Mouse (Mus musculus): ENCODE data around the gene Csn2. TPM values are rescaled to one million over a fixed set of nuclear protein-coding genes. Genes with fewer than 3 reads are reported as not detected.

Gene Csn2
- polyA plus RNA-seq (2015; fragmentation: Nextera tagmentation; extraction: Ambion mirVana), result 2.4 and 8.2 TPM in 2 replicates

DNA sequence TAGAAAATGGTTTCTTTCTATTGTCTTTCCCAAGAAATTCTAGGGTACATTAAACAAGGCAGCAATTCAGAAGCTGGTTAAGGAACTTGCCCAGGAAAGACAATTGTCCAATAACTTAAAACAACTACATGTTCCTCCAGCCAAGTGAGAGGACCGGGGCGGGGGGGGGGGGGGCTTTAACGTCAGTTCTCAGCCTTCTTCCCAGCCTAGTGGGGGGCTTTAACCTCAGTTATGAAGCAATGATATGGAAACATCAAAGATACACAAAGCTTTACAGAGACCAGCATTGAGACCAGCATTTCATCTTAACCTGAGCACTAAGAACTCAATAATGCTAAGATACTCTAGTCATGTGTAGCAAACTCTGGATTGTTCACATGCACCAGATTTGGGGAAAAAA is at the start of gene Csn2:
TSS of gene Csn2 (minus strand) at position 101 of the 400 bp plus-strand sequence.
- no peaks in the 10 kb centered on the region for H3K4me1 ChIP-seq (replicated peaks; ENCODE audit: control insufficient read depth, insufficient read depth, low read length)
- WGBS, result 77% methylated on average over 3 of the region's 3 CpGs
- no peak for ATAC-seq
- no peak within 1 kb of the TSS for H3K4me2 ChIP-seq (replicated peaks; ENCODE audit: low read depth)
- no peaks in the 10 kb centered on the region for H3K9me3 ChIP-seq (ENCODE audit: control insufficient read depth)
- H3K27ac ChIP-seq (ENCODE audit: low read depth, low read length), result no peak within 1 kb of the TSS
- H3K4me3 ChIP-seq (ENCODE audit: low read depth, low read length), result no peak within 1 kb of the TSS
- no peak within 1 kb of the TSS for H3K9ac ChIP-seq (ENCODE audit: low read depth, low read length)
- H3K36me3 ChIP-seq (ENCODE audit: control insufficient read depth, insufficient read depth), result no peaks in the 10 kb centered on the region
- TF ChIP-seq CTCF (IDR thresholded peaks at IDR 0.05; ENCODE audit: low read depth), result no peak
- H3K27me3 ChIP-seq (replicated peaks; ENCODE audit: control insufficient read depth, insufficient read depth, low read length), result no peaks in the 10 kb centered on the region

DNA sequence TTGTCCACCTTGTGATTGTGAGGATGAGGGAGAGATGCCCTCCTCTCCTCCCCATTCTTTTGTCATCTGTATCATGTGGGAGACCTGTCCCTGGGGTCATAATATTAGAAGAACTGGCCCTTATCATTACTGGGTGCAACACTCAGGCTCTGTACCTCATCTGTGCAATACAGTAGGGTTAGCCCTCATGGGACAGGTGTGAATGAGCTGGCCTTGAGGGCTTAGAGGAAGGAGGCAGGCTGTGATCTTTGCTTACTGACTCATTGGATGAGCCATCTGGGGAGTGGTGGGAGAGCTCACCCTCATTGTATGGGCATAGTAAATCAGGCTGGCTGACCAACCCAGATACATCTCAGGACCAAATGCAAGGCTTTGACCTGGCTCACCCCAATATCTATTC is 35.4 kb upstream of the Csn2 start:
- Histone ChIP-seq H3K36me3 (ENCODE audit: control insufficient read depth, insufficient read depth) (no peaks in the 10 kb centered on the region), H3K9ac (ENCODE audit: low read depth, low read length) (no peak overlapping the region), H3K27ac (ENCODE audit: low read depth, low read length) (no peak overlapping the region), H3K4me3 (ENCODE audit: low read depth, low read length) (no peak overlapping the region), H3K4me1 (replicated peaks; ENCODE audit: control insufficient read depth, insufficient read depth, low read length) (no peaks in the 10 kb centered on the region), H3K9me3 (ENCODE audit: control insufficient read depth) (no peaks in the 10 kb centered on the region), H3K4me2 (replicated peaks; ENCODE audit: low read depth) (no peak overlapping the region), H3K27me3 (replicated peaks; ENCODE audit: control insufficient read depth, insufficient read depth, low read length) (no peaks in the 10 kb centered on the region)
- TF ChIP-seq CTCF (IDR thresholded peaks at IDR 0.05; ENCODE audit: low read depth), result no peak
- no peak for ATAC-seq

DNA sequence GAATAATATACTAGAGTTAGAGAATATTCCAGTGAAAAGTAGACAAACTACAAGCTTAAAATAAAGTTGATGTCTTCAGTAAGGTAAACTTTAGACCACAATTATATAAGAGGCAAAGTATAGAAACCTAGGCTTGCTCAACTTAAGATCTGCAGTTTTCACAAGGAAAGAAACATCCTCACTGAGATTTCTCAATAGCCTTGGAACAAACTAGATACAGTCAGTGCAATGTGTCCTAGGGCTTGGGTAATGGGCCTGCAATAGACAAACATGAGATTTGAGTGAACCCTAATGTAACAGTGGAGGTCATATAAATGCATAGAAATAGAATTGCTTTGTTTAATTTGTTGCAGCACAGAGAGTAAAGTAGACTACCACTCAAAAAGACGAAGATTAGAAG is 6.5 kb upstream of the Csn2 start:
- no peaks in the 10 kb centered on the region for H3K27me3 ChIP-seq (replicated peaks; ENCODE audit: control insufficient read depth, insufficient read depth, low read length)
- no peak for TF ChIP-seq CTCF (IDR thresholded peaks at IDR 0.05; ENCODE audit: low read depth)
- H3K4me2 ChIP-seq (replicated peaks; ENCODE audit: low read depth), result no peak overlapping the region
- no peak overlapping the region for H3K9ac ChIP-seq (ENCODE audit: low read depth, low read length)
- no peak for ATAC-seq
- no peaks in the 10 kb centered on the region for H3K9me3 ChIP-seq (ENCODE audit: control insufficient read depth)
- no peaks in the 10 kb centered on the region for H3K36me3 ChIP-seq (ENCODE audit: control insufficient read depth, insufficient read depth)
- H3K4me1 ChIP-seq (replicated peaks; ENCODE audit: control insufficient read depth, insufficient read depth, low read length), result no peaks in the 10 kb centered on the region
- H3K27ac ChIP-seq (ENCODE audit: low read depth, low read length), result no peak overlapping the region
- H3K4me3 ChIP-seq (ENCODE audit: low read depth, low read length), result no peak overlapping the region
- WGBS, result 67% methylated on average over 1 of the region's 1 CpGs

DNA sequence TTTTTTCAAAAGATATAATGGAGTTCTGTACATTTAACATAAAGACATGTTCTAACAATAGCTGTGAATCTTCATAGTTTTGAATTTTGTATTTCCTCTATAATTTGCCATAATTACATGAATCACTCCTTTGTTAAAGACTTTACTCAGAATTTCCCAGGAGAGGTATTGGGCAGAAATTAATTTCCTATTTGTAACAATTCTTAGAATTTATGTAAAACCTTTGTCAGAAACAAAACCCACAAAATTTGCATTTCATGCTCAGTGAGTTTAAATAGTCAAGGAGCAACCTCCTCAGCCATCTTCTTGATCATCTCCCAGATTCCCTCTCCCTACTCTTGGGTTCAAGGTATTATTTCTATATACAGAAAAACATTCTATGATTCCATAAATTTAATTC is 33.5 kb downstream of the Csn2 start, which contains the start of gene Csn1s1:
TSS of gene Csn1s1 (plus strand) at position 301 of the 400 bp plus-strand sequence.
- no peak within 1 kb of the TSS for H3K4me3 ChIP-seq (ENCODE audit: low read depth, low read length)
- H3K4me2 ChIP-seq (replicated peaks; ENCODE audit: low read depth), result no peak within 1 kb of the TSS
- H3K27me3 ChIP-seq (replicated peaks; ENCODE audit: control insufficient read depth, insufficient read depth, low read length), result no peaks in the 10 kb centered on the region
- no peaks in the 10 kb centered on the region for H3K36me3 ChIP-seq (ENCODE audit: control insufficient read depth, insufficient read depth)
- TF ChIP-seq CTCF (IDR thresholded peaks at IDR 0.05; ENCODE audit: low read depth), result no peak
- no peaks in the 10 kb centered on the region for H3K9me3 ChIP-seq (ENCODE audit: control insufficient read depth)
- H3K9ac ChIP-seq (ENCODE audit: low read depth, low read length), result no peak within 1 kb of the TSS
- no peak within 1 kb of the TSS for H3K27ac ChIP-seq (ENCODE audit: low read depth, low read length)
- ATAC-seq, result no peak
- no peaks in the 10 kb centered on the region for H3K4me1 ChIP-seq (replicated peaks; ENCODE audit: control insufficient read depth, insufficient read depth, low read length)

- peak; percentile 72 for TF ChIP-seq CTCF (IDR thresholded peaks at IDR 0.05; ENCODE audit: low read depth)
Measured at GRCm38 (mm10) chr5:87642787-87643186, 56.6 kb downstream of the Csn2 start.

More at GRCm38 (mm10) chr5:87642787-87643186, 56.6 kb downstream of the Csn2 start:
- Histone ChIP-seq H3K4me3 (ENCODE audit: low read depth, low read length) (no peak overlapping the region), H3K36me3 (ENCODE audit: control insufficient read depth, insufficient read depth) (no peaks in the 10 kb centered on the region), H3K4me2 (replicated peaks; ENCODE audit: low read depth) (no peak overlapping the region), H3K27me3 (replicated peaks; ENCODE audit: control insufficient read depth, insufficient read depth, low read length) (no peaks in the 10 kb centered on the region), H3K4me1 (replicated peaks; ENCODE audit: control insufficient read depth, insufficient read depth, low read length) (no peaks in the 10 kb centered on the region), H3K9me3 (ENCODE audit: control insufficient read depth) (no peaks in the 10 kb centered on the region), H3K9ac (ENCODE audit: low read depth, low read length) (no peak overlapping the region), H3K27ac (ENCODE audit: low read depth, low read length) (no peak overlapping the region)
- ATAC-seq, result no peak

Other genes starting within 250 kb of the Csn2 start
- gene Ugt2a2, start 217.4 kb downstream of the Csn2 start, polyA plus RNA-seq (2015; fragmentation: Nextera tagmentation; extraction: Ambion mirVana), result not detected in 2 replicates
- not detected in 2 replicates for gene Gm43638, start 212.8 kb downstream of the Csn2 start, polyA plus RNA-seq (2015; fragmentation: Nextera tagmentation; extraction: Ambion mirVana)
- not detected in 2 replicates for gene Ugt2a1, start 208.8 kb downstream of the Csn2 start, polyA plus RNA-seq (2015; fragmentation: Nextera tagmentation; extraction: Ambion mirVana)
- 279 and 297 TPM in 2 replicates for gene Sult1b1, start 161.4 kb downstream of the Csn2 start, polyA plus RNA-seq (2015; fragmentation: Nextera tagmentation; extraction: Ambion mirVana)
- 210 and 241 TPM in 2 replicates for gene Sult1d1, start 130.6 kb downstream of the Csn2 start, polyA plus RNA-seq (2015; fragmentation: Nextera tagmentation; extraction: Ambion mirVana)
- gene Sult1e1, start 108.0 kb downstream of the Csn2 start, polyA plus RNA-seq (2015; fragmentation: Nextera tagmentation; extraction: Ambion mirVana), result not detected in 2 replicates
- 0.78 and 2.9 TPM in 2 replicates for gene Csn1s1, start 33.4 kb downstream of the Csn2 start, polyA plus RNA-seq (2015; fragmentation: Nextera tagmentation; extraction: Ambion mirVana)
- 1.5 and 5.5 TPM in 2 replicates for gene Csn1s2a, start 74.9 kb upstream of the Csn2 start, polyA plus RNA-seq (2015; fragmentation: Nextera tagmentation; extraction: Ambion mirVana)
- gene Csn1s2b, start 108.5 kb upstream of the Csn2 start, polyA plus RNA-seq (2015; fragmentation: Nextera tagmentation; extraction: Ambion mirVana), result 0.21 TPM in 1 of 2 replicates, not detected in the other
- gene Prr27, start 126.1 kb upstream of the Csn2 start, polyA plus RNA-seq (2015; fragmentation: Nextera tagmentation; extraction: Ambion mirVana), result not detected in 2 replicates
- not detected in 2 replicates for gene Odam, start 185.4 kb upstream of the Csn2 start, polyA plus RNA-seq (2015; fragmentation: Nextera tagmentation; extraction: Ambion mirVana)
- gene Csn3, start 225.9 kb upstream of the Csn2 start, polyA plus RNA-seq (2015; fragmentation: Nextera tagmentation; extraction: Ambion mirVana), result 0.97 and 2.3 TPM in 2 replicates